Mouse (Mus musculus) liver, embryonic 16.5 days (tissue): Measurements from ENCODE around the gene Pcif1. TPM values are rescaled to one million over a fixed set of nuclear protein-coding genes. Genes with fewer than 3 reads are reported as not detected.

Experiments
- ATAC-seq: fragments of 200-750 bp; cut with Nextera tagmentation; 2 replicates; pipeline ENCODE4 v1.8.0; 2017; ENCODE audit warnings: low read depth, mild to moderate bottlenecking, moderate number of reproducible peaks, moderate library complexity
- H3K27ac ChIP-seq: fragments of 300-500 bp; sonication (generic); 2 replicates; pipeline ENCODE4 v1.5.1; 2014; ENCODE audit warnings: mild to moderate bottlenecking, low read length
- H3K27me3 ChIP-seq: fragments of 300-500 bp; sonication (generic); 2 replicates; pipeline ENCODE4 v1.6.1; 2014; ENCODE audit warnings: low read depth, low read length, mixed read lengths; ENCODE audit not compliant: control insufficient read depth, insufficient read depth
- H3K36me3 ChIP-seq: fragments of 300-500 bp; sonication (generic); 2 replicates; pipeline ENCODE4 v1.6.1; 2014; ENCODE audit warnings: mild to moderate bottlenecking; ENCODE audit not compliant: control insufficient read depth, insufficient read depth
- H3K4me1 ChIP-seq: fragments of 300-500 bp; sonication (generic); 2 replicates; pipeline ENCODE4 v1.6.1; 2014; ENCODE audit warnings: low read depth, low read length, mixed read lengths; ENCODE audit not compliant: control insufficient read depth
- H3K4me2 ChIP-seq: fragments of 300-500 bp; sonication (generic); 2 replicates; pipeline ENCODE4 v1.6.1; 2014; ENCODE audit warnings: low read depth, low read length, mixed read lengths
- H3K4me3 ChIP-seq: fragments of 300-500 bp; sonication (generic); 2 replicates; pipeline ENCODE4 v1.5.1; 2014; ENCODE audit warnings: low read depth, mild to moderate bottlenecking, low read length
- H3K9ac ChIP-seq: fragments of 300-500 bp; sonication (generic); 2 replicates; pipeline ENCODE4 v1.6.1; 2014; ENCODE audit warnings: low read depth, low read length
- H3K9me3 ChIP-seq: fragments of 300-500 bp; sonication (generic); replicated peaks from 2 replicates; pipeline ENCODE4 v1.6.1; 2016; ENCODE audit warnings: low read length; ENCODE audit not compliant: control insufficient read depth
- WGBS: fragments of 180-500 bp; shearing (Covaris S2); extraction: QIAGEN DNeasy Blood & Tissue Kit; methylation state at CpG from one replicate; pipeline ENCODE4 v1.1.7; 2014; ENCODE audit not compliant: insufficient replicate concordance; 5-methylcytosine and 5-hydroxymethylcytosine counted together
- polyA plus RNA-seq: library from polyadenylated mRNA; unstranded; fragments of >200 nt; fragmentation: Nextera tagmentation; extraction: Ambion mirVana; gene quantifications from 2 replicates; pipeline ENCODE4 v1.2.1, GENCODE M21; 2015

The Pcif1 gene
- polyA plus RNA-seq, 1 experiment from 2014 or later: 36.8 TPM

- Histone ChIP-seq H3K4me2 (no peak overlapping the region), H3K36me3 (no peaks in the 10 kb centered on the region), H3K4me3 (no peak overlapping the region), H3K4me1 (peaks cover 10% of the 10 kb centered on the region), H3K27ac (no peak overlapping the region), H3K9ac (no peak overlapping the region), H3K27me3 (no peaks in the 10 kb centered on the region), H3K9me3 (no peaks in the 10 kb centered on the region)
- 69% methylated on average over 10 of the region's 10 CpGs for WGBS
- no peak for ATAC-seq
Observed at GRCm38 (mm10) chr2:164917371-164917770, 38.3 kb downstream of the Pcif1 start.

- Histone ChIP-seq H3K4me2 (no peak overlapping the region), H3K27me3 (no peaks in the 10 kb centered on the region), H3K9ac (no peak overlapping the region), H3K4me1 (peaks cover 1% of the 10 kb centered on the region), H3K27ac (no peak overlapping the region), H3K36me3 (no peaks in the 10 kb centered on the region), H3K9me3 (no peaks in the 10 kb centered on the region), H3K4me3 (no peak overlapping the region)
- 62% methylated on average over 4 of the region's 5 CpGs for WGBS
- no peak for ATAC-seq
Observed at GRCm38 (mm10) chr2:164918325-164918724, 39.2 kb downstream of the Pcif1 start.

- Histone ChIP-seq H3K27me3 (no peaks in the 10 kb centered on the region), H3K4me3 (no peak overlapping the region), H3K4me1 (no peaks in the 10 kb centered on the region), H3K9me3 (no peaks in the 10 kb centered on the region), H3K27ac (no peak overlapping the region), H3K9ac (no peak overlapping the region), H3K4me2 (no peak overlapping the region), H3K36me3 (no peaks in the 10 kb centered on the region)
- ATAC-seq: no peak
- WGBS: 56% methylated on average over 6 of the region's 7 CpGs
Observed at GRCm38 (mm10) chr2:164921984-164922383, 42.9 kb downstream of the Pcif1 start.

GRCm38 (mm10) chr2:164923291-164923690 lies 44.2 kb downstream of the Pcif1 start:
- no peak overlapping the region for H3K27ac ChIP-seq
- H3K27me3 ChIP-seq: no peaks in the 10 kb centered on the region
- no peaks in the 10 kb centered on the region for H3K4me1 ChIP-seq
- H3K9ac ChIP-seq: no peak overlapping the region
- no peak overlapping the region for H3K4me2 ChIP-seq
- no peaks in the 10 kb centered on the region for H3K9me3 ChIP-seq
- ATAC-seq: no peak
- no peaks in the 10 kb centered on the region for H3K36me3 ChIP-seq
- 58% methylated on average over 4 of the region's 4 CpGs for WGBS
- H3K4me3 ChIP-seq: no peak overlapping the region

- Histone ChIP-seq H3K9me3 (no peaks in the 10 kb centered on the region), H3K36me3 (no peaks in the 10 kb centered on the region), H3K4me1 (no peaks in the 10 kb centered on the region), H3K4me2 (no peak overlapping the region), H3K27me3 (no peaks in the 10 kb centered on the region), H3K27ac (no peak overlapping the region), H3K9ac (no peak overlapping the region), H3K4me3 (no peak overlapping the region)
- ATAC-seq: peak; percentile 60; the same call in 1 of the 2 replicates
- WGBS: 29% methylated on average over 11 of the region's 11 CpGs
Observed at GRCm38 (mm10) chr2:164924100-164924857, 45.2 kb downstream of the Pcif1 start.

GRCm38 (mm10) chr2:164930706-164931581 lies 51.8 kb downstream of the Pcif1 start:
- Histone ChIP-seq H3K4me1 (no peaks in the 10 kb centered on the region), H3K4me3 (no peak overlapping the region), H3K27ac (no peak overlapping the region), H3K27me3 (peaks cover 14% of the 10 kb centered on the region), H3K9ac (no peak overlapping the region), H3K36me3 (no peaks in the 10 kb centered on the region), H3K4me2 (no peak overlapping the region), H3K9me3 (no peaks in the 10 kb centered on the region)
- 42% methylated on average over 11 of the region's 11 CpGs for WGBS
- no peak for ATAC-seq

GRCm38 (mm10) chr2:164933534-164933933 lies 54.4 kb downstream of the Pcif1 start:
- H3K36me3 ChIP-seq: no peaks in the 10 kb centered on the region
- H3K4me1 ChIP-seq: no peaks in the 10 kb centered on the region
- H3K27me3 ChIP-seq: peaks cover 33% of the 10 kb centered on the region
- no peak for ATAC-seq
- no peak overlapping the region for H3K4me3 ChIP-seq
- WGBS: 14% methylated on average over 8 of the region's 10 CpGs
- H3K9ac ChIP-seq: no peak overlapping the region
- H3K9me3 ChIP-seq: no peaks in the 10 kb centered on the region
- no peak overlapping the region for H3K27ac ChIP-seq
- no peak overlapping the region for H3K4me2 ChIP-seq

GRCm38 (mm10) chr2:164935991-164936390 lies 56.9 kb downstream of the Pcif1 start:
- Histone ChIP-seq H3K27ac (no peak overlapping the region), H3K9ac (no peak overlapping the region), H3K36me3 (no peaks in the 10 kb centered on the region), H3K4me2 (no peak overlapping the region), H3K9me3 (no peaks in the 10 kb centered on the region), H3K27me3 (peaks cover 55% of the 10 kb centered on the region), H3K4me1 (no peaks in the 10 kb centered on the region; the same call in 1 of the 2 replicates), H3K4me3 (no peak overlapping the region)
- no peak for ATAC-seq
- 51% methylated on average over 4 of the region's 4 CpGs for WGBS
